Mouse (Mus musculus) intestine, postnatal 0 days (tissue): ENCODE data around the gene Msrb3. TPM values are rescaled to one million over a fixed set of nuclear protein-coding genes. Genes with fewer than 3 reads are reported as not detected.
A peak's percentile ranks its signal among the peaks of the same experiment; 100 is the strongest.

Source experiments
- ATAC-seq: fragments of 200-750 bp; cut with Nextera tagmentation; 2 replicates; pipeline ENCODE4 v1.8.0; 2017; ENCODE audit warnings: mild to moderate bottlenecking, moderate TSS enrichment, moderate library complexity
- H3K27ac ChIP-seq: fragments of 300-500 bp; sonication (generic); 2 replicates; pipeline ENCODE4 v1.5.1; 2014; ENCODE audit warnings: mild to moderate bottlenecking, low read depth, low read length, moderate library complexity
- H3K27me3 ChIP-seq: fragments of 300-500 bp; sonication (generic); replicated peaks from 2 replicates; pipeline ENCODE4 v1.6.1; 2014; ENCODE audit warnings: low read length, mixed read lengths; ENCODE audit not compliant: control insufficient read depth, insufficient read depth
- H3K36me3 ChIP-seq: fragments of 300-500 bp; sonication (generic); 2 replicates; pipeline ENCODE4 v1.6.1; 2014; ENCODE audit warnings: mild to moderate bottlenecking, moderate library complexity; ENCODE audit not compliant: control insufficient read depth, insufficient read depth
- H3K4me1 ChIP-seq: fragments of 300-500 bp; sonication (generic); replicated peaks from 2 replicates; pipeline ENCODE4 v1.6.1; 2014; ENCODE audit warnings: antibody characterized with exemption, low read length, mixed read lengths; ENCODE audit not compliant: control insufficient read depth, insufficient read depth
- H3K4me2 ChIP-seq: fragments of 300-500 bp; sonication (generic); replicated peaks from 2 replicates; pipeline ENCODE4 v1.6.1; 2014; ENCODE audit warnings: low read depth, mild to moderate bottlenecking, moderate library complexity
- H3K4me3 ChIP-seq: fragments of 300-500 bp; sonication (generic); 2 replicates; pipeline ENCODE4 v1.5.1; 2014; ENCODE audit warnings: low read depth, low read length
- H3K9ac ChIP-seq: fragments of 300-500 bp; sonication (generic); 2 replicates; pipeline ENCODE4 v1.6.1; 2014; ENCODE audit warnings: mild to moderate bottlenecking, low read depth, low read length
- H3K9me3 ChIP-seq: fragments of 300-500 bp; sonication (generic); 2 replicates; pipeline ENCODE4 v1.6.1; 2016; ENCODE audit warnings: mixed run types; ENCODE audit not compliant: control insufficient read depth
- CTCF ChIP-seq: sonication (generic); IDR thresholded peaks from 2 replicates; pipeline ENCODE4 v1.5.1; 2016; ENCODE audit warnings: low read depth, mild to moderate bottlenecking, control low read depth, antibody characterized with exemption, moderate library complexity
- WGBS: fragments of 180-500 bp; shearing (Covaris S2); extraction: QIAGEN DNeasy Blood & Tissue Kit; methylation state at CpG from one replicate; pipeline ENCODE4 v1.1.7; 2014; 5-methylcytosine and 5-hydroxymethylcytosine counted together
- polyA plus RNA-seq: library from polyadenylated mRNA; unstranded; fragments of >200 nt; fragmentation: Nextera tagmentation; extraction: Ambion mirVana; gene quantifications from 2 replicates; pipeline ENCODE4 v1.2.1, GENCODE M21; 2015

Msrb3 gene
- polyA plus RNA-seq, 1 experiment from 2014 or later = 17.2 TPM

DNA sequence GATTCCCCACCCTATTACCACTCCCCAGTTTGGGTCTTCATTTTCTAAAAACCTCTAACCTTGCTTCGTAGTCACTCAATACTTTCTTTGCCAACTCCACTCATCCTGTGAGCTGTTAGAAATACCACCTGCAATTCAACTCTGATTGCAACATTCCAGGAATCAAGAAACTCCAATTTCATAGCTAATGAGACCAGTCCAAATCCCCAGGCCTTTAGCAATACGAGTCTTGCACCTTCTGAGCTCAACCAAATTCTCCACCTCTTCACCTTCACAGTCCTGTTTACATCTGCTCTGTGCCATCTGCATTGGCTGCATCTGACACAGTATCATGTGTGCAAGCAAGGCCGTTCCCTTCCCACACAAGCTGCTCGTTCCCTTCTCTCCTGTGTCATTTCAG is 5.0 kb downstream of the Msrb3 start:
- Histone ChIP-seq H3K4me3 (no peak overlapping the region), H3K27me3 (0 out of 2 replicates have a peak, but pooled peaks cover 3% of the 10 kb centered on the region), H3K27ac (no peak overlapping the region)

DNA sequence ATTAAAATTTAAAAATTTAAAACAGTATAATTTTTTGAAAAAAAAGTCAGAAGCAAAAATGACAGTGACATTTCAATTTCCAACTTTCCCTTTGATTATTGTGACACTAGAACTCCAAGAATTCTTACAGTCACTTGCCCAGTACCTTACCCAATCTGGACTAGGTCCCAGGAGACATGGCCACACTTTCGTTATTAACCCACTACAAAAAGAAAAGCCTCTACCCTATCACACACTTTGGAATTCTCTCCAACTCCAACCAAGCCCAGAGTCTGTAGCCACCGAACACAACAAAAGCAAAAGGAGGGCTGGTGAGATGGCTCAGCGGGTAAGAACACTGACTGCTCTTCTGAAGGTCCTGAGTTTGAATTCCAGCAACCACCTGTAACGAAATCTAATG is 7.8 kb downstream of the Msrb3 start:
- H3K27me3 ChIP-seq = no peaks in the 10 kb centered on the region
- 96% methylated on average over 4 of the region's 4 CpGs for WGBS
- H3K9me3 ChIP-seq = no peaks in the 10 kb centered on the region
- H3K9ac ChIP-seq = no peak overlapping the region
- no peak for ATAC-seq
- H3K27ac ChIP-seq = no peak overlapping the region
- H3K4me3 ChIP-seq = no peak overlapping the region
- peaks cover 7% of the 10 kb centered on the region; the same call in 1 of the 2 replicates for H3K4me1 ChIP-seq
- H3K4me2 ChIP-seq = no peak overlapping the region
- TF ChIP-seq CTCF = no peak
- no peaks in the 10 kb centered on the region for H3K36me3 ChIP-seq

More for the DNA sequence above, 5.0 kb downstream of the Msrb3 start:
- no peak for ATAC-seq
- Histone ChIP-seq H3K4me1 (peaks cover 7% of the 10 kb centered on the region; the same call in 1 of the 2 replicates), H3K4me2 (0 out of 2 replicates have a peak overlapping the region, but pooled peaks have one; percentile 48), H3K9ac (no peak overlapping the region), H3K36me3 (no peaks in the 10 kb centered on the region), H3K9me3 (no peaks in the 10 kb centered on the region)
- TF ChIP-seq CTCF = no peak
- 45% methylated on average over 4 of the region's 4 CpGs for WGBS

DNA sequence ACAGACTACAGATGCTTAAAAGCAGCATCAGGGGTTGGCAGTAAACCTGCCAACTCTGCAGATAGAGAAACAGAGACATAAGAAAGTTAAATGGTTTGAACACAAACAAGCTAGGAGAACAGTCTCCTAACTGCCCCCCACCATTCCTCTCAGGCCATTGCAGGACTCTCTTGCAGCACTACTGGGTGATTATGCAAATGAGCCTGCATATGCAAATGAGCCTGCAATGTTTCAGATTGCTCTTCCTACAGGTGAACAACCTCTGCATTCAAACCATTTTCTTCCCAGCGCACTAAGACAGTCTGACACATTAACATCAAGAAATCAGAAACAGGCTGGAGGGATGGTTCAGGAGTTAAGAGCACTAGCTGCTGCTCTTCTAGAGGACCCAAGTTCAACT is 8.3 kb downstream of the Msrb3 start:
- H3K4me3 ChIP-seq = no peak overlapping the region
- H3K36me3 ChIP-seq = no peaks in the 10 kb centered on the region
- WGBS = 96% methylated on average over 1 of the region's 1 CpGs
- H3K27me3 ChIP-seq = no peaks in the 10 kb centered on the region
- peaks cover 7% of the 10 kb centered on the region; the same call in 1 of the 2 replicates for H3K4me1 ChIP-seq
- ATAC-seq = no peak
- H3K27ac ChIP-seq = no peak overlapping the region
- no peaks in the 10 kb centered on the region for H3K9me3 ChIP-seq
- no peak overlapping the region for H3K4me2 ChIP-seq
- no peak overlapping the region for H3K9ac ChIP-seq
- no peak for TF ChIP-seq CTCF

DNA sequence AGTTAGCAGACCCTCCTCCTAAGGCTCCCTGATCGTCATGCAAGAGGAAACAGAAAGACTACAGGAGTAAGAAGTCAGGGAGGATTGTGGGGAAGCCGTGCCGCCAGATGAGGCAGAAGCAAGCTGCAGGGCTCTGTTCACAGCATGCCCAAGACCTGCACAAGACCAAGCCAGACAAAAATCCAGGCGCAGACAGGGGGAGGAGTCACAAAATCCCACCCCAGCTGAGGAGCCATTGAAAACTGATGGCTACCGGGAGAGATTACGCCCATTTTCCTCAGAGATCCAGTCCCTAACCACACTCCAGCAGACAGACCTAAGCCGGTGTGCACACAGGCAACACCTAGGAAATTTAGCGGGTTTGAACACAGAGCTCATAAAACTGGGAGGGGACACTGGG is 10.4 kb downstream of the Msrb3 start:
- WGBS = 90% methylated on average over 8 of the region's 8 CpGs
- H3K9ac ChIP-seq = no peak overlapping the region
- H3K9me3 ChIP-seq = no peaks in the 10 kb centered on the region
- no peak overlapping the region for H3K4me3 ChIP-seq
- no peak overlapping the region for H3K4me2 ChIP-seq
- no peaks in the 10 kb centered on the region for H3K27me3 ChIP-seq
- TF ChIP-seq CTCF = no peak
- H3K4me1 ChIP-seq = no peaks in the 10 kb centered on the region
- no peak overlapping the region for H3K27ac ChIP-seq
- H3K36me3 ChIP-seq = no peaks in the 10 kb centered on the region
- no peak for ATAC-seq

DNA sequence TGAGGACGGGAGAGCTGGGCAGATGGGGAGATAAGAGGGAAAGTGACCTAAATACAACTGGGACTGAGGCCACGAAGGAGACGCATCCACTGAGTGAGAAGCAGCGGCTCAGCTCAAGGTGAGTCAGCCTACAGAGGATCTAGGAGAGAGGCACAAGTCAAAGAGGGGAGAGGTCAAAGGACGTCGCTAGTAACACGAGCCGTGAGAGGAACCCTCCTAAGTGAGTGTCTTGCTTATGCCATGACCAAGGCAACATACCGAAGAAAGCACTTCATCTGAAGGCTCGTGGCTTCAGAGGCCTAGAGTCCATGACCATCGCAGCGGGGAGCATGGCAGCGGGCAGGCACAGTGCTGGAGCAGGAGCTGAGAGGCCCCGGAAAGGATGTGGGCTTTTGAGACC is 14.7 kb downstream of the Msrb3 start:
- no peak for TF ChIP-seq CTCF

DNA sequence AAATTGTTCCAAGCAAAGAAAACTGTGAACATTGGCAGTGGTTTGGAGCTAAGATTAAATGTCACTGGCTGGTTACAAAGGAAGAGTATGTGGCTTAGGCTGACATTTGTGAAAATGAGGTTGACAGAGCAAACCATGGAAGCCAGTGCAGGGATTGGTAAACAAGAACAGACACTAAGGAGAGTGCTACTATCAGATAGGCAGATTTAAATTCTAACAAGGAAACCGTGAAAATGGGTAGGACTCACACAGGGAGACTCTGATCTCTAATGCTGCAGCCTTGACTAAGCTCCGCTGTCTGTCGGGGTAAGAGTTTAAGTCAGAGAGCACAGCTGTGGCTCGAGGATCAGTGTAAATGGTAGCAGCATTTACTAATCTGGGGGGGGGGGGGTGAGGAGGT is 15.2 kb downstream of the Msrb3 start:
- H3K27me3 ChIP-seq = no peaks in the 10 kb centered on the region
- no peak for ATAC-seq
- no peak overlapping the region for H3K27ac ChIP-seq
- no peaks in the 10 kb centered on the region for H3K36me3 ChIP-seq
- no peak overlapping the region for H3K4me2 ChIP-seq
- no peak for TF ChIP-seq CTCF
- no peak overlapping the region for H3K4me3 ChIP-seq
- no peak overlapping the region for H3K9ac ChIP-seq
- WGBS = 66% methylated on average over 4 of the region's 4 CpGs
- H3K9me3 ChIP-seq = no peaks in the 10 kb centered on the region
- no peaks in the 10 kb centered on the region for H3K4me1 ChIP-seq

More for the DNA sequence above, 14.7 kb downstream of the Msrb3 start:
- no peaks in the 10 kb centered on the region for H3K9me3 ChIP-seq
- WGBS = 87% methylated on average over 14 of the region's 14 CpGs
- H3K27ac ChIP-seq = no peak overlapping the region
- no peak for ATAC-seq
- H3K4me2 ChIP-seq = no peak overlapping the region
- no peak overlapping the region for H3K4me3 ChIP-seq
- no peaks in the 10 kb centered on the region for H3K4me1 ChIP-seq
- H3K36me3 ChIP-seq = no peaks in the 10 kb centered on the region
- no peaks in the 10 kb centered on the region for H3K27me3 ChIP-seq
- no peak overlapping the region for H3K9ac ChIP-seq

DNA sequence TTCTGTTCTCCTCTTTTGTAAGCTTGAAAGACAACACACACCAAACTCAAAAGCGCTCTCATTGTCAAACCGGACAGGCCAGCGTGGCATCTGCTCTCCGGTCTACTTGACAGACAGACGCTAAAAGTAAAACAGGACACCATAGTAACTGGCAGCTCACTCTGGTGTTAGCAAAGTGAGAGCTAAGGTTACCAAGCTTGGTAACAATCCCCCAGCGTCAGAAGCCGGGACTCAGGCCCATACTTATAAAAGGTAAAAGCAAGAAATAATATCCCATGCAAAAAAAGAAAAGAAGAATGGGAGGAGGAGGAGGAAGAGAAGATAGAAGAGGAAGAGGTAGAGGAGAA is 15.9 kb downstream of the Msrb3 start:
- no peak overlapping the region for H3K27ac ChIP-seq
- no peaks in the 10 kb centered on the region for H3K9me3 ChIP-seq
- peak overlapping the region; percentile 44 for H3K4me2 ChIP-seq
- no peaks in the 10 kb centered on the region for H3K36me3 ChIP-seq
- no peak for ATAC-seq
- H3K4me1 ChIP-seq = no peaks in the 10 kb centered on the region
- no peak overlapping the region for H3K9ac ChIP-seq
- no peak overlapping the region for H3K4me3 ChIP-seq
- TF ChIP-seq CTCF = no peak
- WGBS = 11% methylated on average over 7 of the region's 7 CpGs
- no peaks in the 10 kb centered on the region for H3K27me3 ChIP-seq
